Mouse (Mus musculus): Measurements from ENCODE around the gene Tmigd1. TPM values are rescaled to one million over a fixed set of nuclear protein-coding genes. Genes with fewer than 3 reads are reported as not detected.

Gene Tmigd1
- total RNA-seq, 2 experiments from 2014 or later: not detected

Other genes starting within 250 kb of the Tmigd1 start
- 1 to 10 TPM; 2.5 to 3.3 TPM for gene Bhlha9, start 229.7 kb upstream of the Tmigd1 start, total RNA-seq (2021)
- gene Trarg1, start 222.4 kb upstream of the Tmigd1 start, total RNA-seq (2021): under 1 TPM; 0.30 to 0.68 TPM
- gene Gosr1, start 138.6 kb upstream of the Tmigd1 start, total RNA-seq (2021): 10 to 100 TPM; 36.6 to 41.2 TPM
- gene Cpd, start 55.1 kb upstream of the Tmigd1 start, total RNA-seq (2021): 10 to 100 TPM; 56.8 to 56.9 TPM
- 10 to 100 TPM; 80.8 to 89.7 TPM for gene Blmh, start 22.6 kb downstream of the Tmigd1 start, total RNA-seq (2021)
- 1 to 10 TPM; 1.4 to 1.8 TPM for gene Slc6a4, start 96.4 kb downstream of the Tmigd1 start, total RNA-seq (2021)
- gene Nsrp1, start 176.3 kb downstream of the Tmigd1 start, total RNA-seq (2021): 10 to 100 TPM; 11.3 to 15.2 TPM

All from left cerebral cortex, postnatal 4 days (tissue).